Mouse (Mus musculus) heart, adult 2 months (tissue): Measurements from ENCODE around the gene Net1. TPM values are rescaled to one million over a fixed set of nuclear protein-coding genes. Genes with fewer than 3 reads are reported as not detected.
"Not testable (repeated sequence)": the region's sequence is repeated elsewhere in the genome, so short reads cannot be mapped to it uniquely, and the experiment has no call there.

Experiments used
- DNase-seq, 2 experiments: peaks; one replicate each; pipeline ENCODE4 v3.0.0; 2021
- H3K27ac ChIP-seq: fragments of 200-600 bp; 2 replicates; pipeline ENCODE4 v1.8.1; 2022
- H3K27me3 ChIP-seq: fragments of 200-500 bp; 2 replicates; pipeline ENCODE4 v1.6.1; 2012; ENCODE audit warnings: mild to moderate bottlenecking, low read length, inconsistent platforms, mixed read lengths; ENCODE audit not compliant: control insufficient read depth, insufficient read depth
- H3K36me3 ChIP-seq: fragments of 200-500 bp; 2 replicates; pipeline ENCODE4 v1.6.1; 2012; ENCODE audit warnings: low read length, inconsistent platforms; ENCODE audit not compliant: control insufficient read depth, insufficient read depth
- H3K4me1 ChIP-seq: fragments of 200-500 bp; 2 replicates; pipeline ENCODE4 v1.6.1; 2011; ENCODE audit warnings: low read length; ENCODE audit not compliant: control insufficient read depth, insufficient read depth
- H3K4me3 ChIP-seq: fragments of 200-600 bp; 2 replicates; pipeline ENCODE4 v1.8.1; 2022
- H3K79me2 ChIP-seq: fragments of 200-500 bp; replicated peaks from 2 replicates; pipeline ENCODE4 v1.6.1; 2012; ENCODE audit warnings: mild to moderate bottlenecking, inconsistent platforms, low read length, moderate library complexity, mixed read lengths; ENCODE audit not compliant: control insufficient read depth, insufficient read depth
- H3K9ac ChIP-seq: fragments of 200-500 bp; 2 replicates; pipeline ENCODE4 v1.6.1; 2012; ENCODE audit warnings: low read depth, mild to moderate bottlenecking, control low read depth, inconsistent platforms, low read length, mixed read lengths
- CTCF ChIP-seq: fragments of 200-600 bp; IDR thresholded peaks from 2 replicates; pipeline ENCODE4 v1.8.1; 2022; ENCODE audit warnings: antibody characterized with exemption, mild to moderate bottlenecking, moderate library complexity
- EP300 ChIP-seq: fragments of 200-500 bp; IDR thresholded peaks from 2 replicates; pipeline ENCODE4 v1.6.1; 2011; ENCODE audit warnings: low read depth, low read length, control low read depth; ENCODE audit not compliant: insufficient read depth
- POLR2A ChIP-seq: fragments of 200-500 bp; IDR thresholded peaks from 2 replicates; pipeline ENCODE4 v1.6.1; 2011; ENCODE audit warnings: mild to moderate bottlenecking, low read depth, low read length, control low read depth; ENCODE audit not compliant: insufficient read depth
- WGBS: fragments of 180-500 bp; shearing (Covaris S2); methylation state at CpG from one replicate; pipeline ENCODE4 v1.1.7; 2018; 5-methylcytosine and 5-hydroxymethylcytosine counted together
- intact Hi-C: fragments of 180-260 bp; cut with DNase I; formaldehyde crosslinking; loops from one replicate; pipeline ENCODE4 v1.15.1; 2025
- polyA plus RNA-seq: library from polyadenylated mRNA; depleted of rRNA; stranded (reverse); fragments of >200 nt; gene quantifications from 2 replicates; pipeline ENCODE4 v1.2.3, GENCODE M21; 2012
- total RNA-seq, 2 experiments: library from RNA; stranded (reverse); gene quantifications; 2 replicates each; pipeline ENCODE4 v1.2.3; 2021

Gene Net1
- total and polyA plus RNA-seq, 3 experiments = 6.4 to 18.8 (median 16.6) TPM

DNA sequence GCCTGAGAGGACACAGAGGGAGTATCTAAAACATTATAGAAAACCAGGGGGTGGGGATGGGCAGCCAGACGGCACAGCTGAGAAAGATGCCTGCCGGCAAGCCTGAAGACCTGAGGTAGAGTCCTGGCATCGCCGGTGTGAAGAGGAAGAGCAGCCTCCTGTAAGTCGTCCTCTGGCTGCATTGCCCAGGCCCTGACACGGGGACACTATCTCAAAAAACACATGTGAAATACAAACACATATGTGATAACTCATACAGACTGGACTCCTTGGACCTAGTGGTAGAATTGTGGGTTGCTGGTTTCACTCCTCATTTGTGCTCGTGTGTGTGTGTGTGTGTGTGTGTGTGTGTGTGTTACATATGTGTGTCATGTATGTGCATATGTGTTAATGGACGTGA, 56.8 kb downstream of the Net1 start:
- peaks cover 2% of the 10 kb centered on the region; the same call in 1 of the 2 replicates for H3K4me1 ChIP-seq
- WGBS = 81% methylated on average over 8 of the region's 8 CpGs
- no peak for TF ChIP-seq POLR2A
- TF ChIP-seq CTCF = no peak
- no peak for TF ChIP-seq EP300

DNA sequence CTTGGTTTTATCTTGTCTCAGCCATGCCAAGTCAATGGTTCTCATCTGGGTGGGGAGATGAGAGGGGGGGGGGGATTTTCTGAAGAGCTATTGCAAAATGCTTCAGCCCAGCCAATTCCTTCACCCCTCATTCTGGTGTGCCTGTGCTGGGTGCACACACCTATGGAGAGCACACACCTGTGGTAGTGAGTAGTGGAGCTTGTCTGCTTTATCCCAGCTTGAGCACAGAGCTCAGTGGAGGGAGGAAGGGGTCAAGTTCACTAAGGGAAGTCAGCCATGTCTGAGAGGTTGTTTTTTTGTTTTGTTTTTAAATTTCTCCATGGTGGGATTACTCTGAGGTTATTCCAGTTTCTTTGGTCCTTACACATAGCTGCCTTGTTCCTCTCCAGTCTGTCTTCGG, 61.8 kb downstream of the Net1 start:
- no peak overlapping the region for H3K27ac ChIP-seq
- H3K4me3 ChIP-seq = no peak overlapping the region
- peaks cover 2% of the 10 kb centered on the region; the same call in 1 of the 2 replicates for H3K4me1 ChIP-seq
- TF ChIP-seq CTCF (no peak), POLR2A (no peak), EP300 (no peak)
- 46% methylated on average over 1 of the region's 1 CpGs for WGBS
- no peaks in the 10 kb centered on the region for H3K79me2 ChIP-seq
- H3K36me3 ChIP-seq = no peaks in the 10 kb centered on the region
- intact Hi-C loops = no loop called here
- DNase-seq = no peak
- H3K27me3 ChIP-seq = no peaks in the 10 kb centered on the region
- no peak overlapping the region for H3K9ac ChIP-seq

More for the DNA sequence above, 56.8 kb downstream of the Net1 start:
- Histone ChIP-seq H3K9ac (no peak overlapping the region), H3K4me3 (no peak overlapping the region), H3K27ac (no peak overlapping the region), H3K27me3 (no peaks in the 10 kb centered on the region), H3K36me3 (no peaks in the 10 kb centered on the region), H3K79me2 (no peaks in the 10 kb centered on the region)
- DNase-seq = no peak
- intact Hi-C loops = no loop called here

DNA sequence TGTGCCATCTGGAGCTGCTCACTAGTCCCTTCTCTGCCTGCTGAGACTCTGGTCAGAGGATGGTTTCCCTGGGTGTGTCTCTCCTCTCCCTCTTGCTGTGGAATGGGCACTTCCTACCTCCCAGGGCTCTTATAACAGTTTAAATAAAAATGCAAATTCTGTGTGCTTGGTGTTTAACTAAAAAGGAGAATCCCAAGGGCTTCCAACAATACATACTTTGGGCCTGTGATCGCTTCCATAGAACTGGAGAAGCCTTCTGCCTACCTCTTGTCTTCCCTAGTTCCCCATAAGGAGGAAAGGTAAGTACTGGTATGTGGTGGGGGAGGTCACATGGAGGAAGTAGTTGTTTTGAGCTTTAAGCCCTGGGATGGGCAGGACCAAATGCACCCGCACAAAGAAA, 63.2 kb downstream of the Net1 start:
- TF ChIP-seq EP300 = no peak
- no peak for TF ChIP-seq POLR2A
- TF ChIP-seq CTCF = no peak
- intact Hi-C loops = no loop called here

DNA sequence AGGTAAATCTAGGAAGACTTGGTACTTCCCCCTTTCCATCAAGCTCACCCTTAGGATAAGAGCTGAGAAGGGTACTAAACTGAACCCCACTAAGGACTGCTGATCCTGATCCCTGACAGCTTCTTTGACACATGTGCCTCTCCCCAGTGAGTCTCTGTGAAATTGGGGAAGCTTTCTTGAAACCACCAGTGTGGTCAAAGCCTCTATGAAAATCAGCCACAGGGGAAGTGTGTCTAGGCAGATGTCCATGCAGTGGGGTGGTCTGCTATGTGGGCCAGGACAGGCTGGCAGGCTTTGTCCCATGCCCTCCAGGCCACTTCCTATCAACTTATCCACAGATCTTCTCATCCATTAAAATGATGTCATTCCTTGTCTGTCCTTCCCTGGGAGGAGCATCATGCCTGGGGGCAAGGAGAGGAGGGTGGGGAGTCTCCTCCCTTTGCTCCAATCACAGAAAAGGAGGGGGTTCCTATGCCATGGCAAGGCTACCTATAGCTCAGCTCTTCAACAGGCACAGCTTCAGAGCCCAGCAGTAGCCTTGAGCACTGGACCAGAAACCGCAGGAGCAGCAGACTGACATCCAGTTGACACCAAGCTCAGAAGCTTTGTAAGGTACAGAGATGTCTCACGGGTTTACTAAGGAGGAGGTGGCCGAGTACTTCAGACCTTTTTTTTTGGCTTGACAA, 64.2 kb downstream of the Net1 start, which contains the start of gene Calm5:
Gene Calm5 (plus strand): TSS at position 526 of the 686 bp plus-strand sequence.
- intact Hi-C loops, H3K9ac ChIP-seq, H3K4me1 ChIP-seq, H3K27ac ChIP-seq, H3K79me2 ChIP-seq, H3K27me3 ChIP-seq, H3K4me3 ChIP-seq, H3K36me3 ChIP-seq, DNase-seq: not testable (repeated sequence)
- WGBS = 75% methylated on average over 3 of the region's 3 CpGs

More for the DNA sequence above, 63.2 kb downstream of the Net1 start:
- no peak overlapping the region for H3K4me3 ChIP-seq
- no peaks in the 10 kb centered on the region for H3K27me3 ChIP-seq
- H3K27ac ChIP-seq = no peak overlapping the region
- H3K9ac ChIP-seq = no peak overlapping the region
- H3K79me2 ChIP-seq = no peaks in the 10 kb centered on the region
- H3K4me1 ChIP-seq = peaks cover 2% of the 10 kb centered on the region; the same call in 1 of the 2 replicates
- WGBS = 85% methylated on average over 2 of the region's 2 CpGs
- H3K36me3 ChIP-seq = no peaks in the 10 kb centered on the region
- no peak for DNase-seq

DNA sequence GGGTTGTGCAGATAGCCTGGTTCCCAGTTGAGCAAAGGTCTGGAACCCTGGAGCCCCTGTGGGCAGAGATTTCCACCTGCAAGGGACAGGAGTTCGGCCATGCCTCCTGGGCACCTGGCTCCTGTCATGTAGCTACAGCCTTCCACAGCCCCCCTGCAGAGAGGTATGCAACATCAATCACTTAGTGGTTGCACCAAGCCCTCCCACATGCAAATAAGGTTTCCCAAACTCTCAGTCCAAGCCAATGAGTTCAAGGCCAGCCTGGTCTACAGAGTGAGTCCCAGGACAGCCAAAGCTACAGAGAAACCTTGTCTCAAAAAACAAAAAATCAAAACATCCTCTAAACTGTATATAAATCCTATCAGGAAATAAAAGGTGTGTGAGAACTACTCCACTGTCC, 67.7 kb downstream of the Net1 start:
- intact Hi-C loops = no loop called here
- H3K4me3 ChIP-seq = no peak overlapping the region
- TF ChIP-seq EP300 = no peak
- no peak for TF ChIP-seq POLR2A
- no peak for TF ChIP-seq CTCF
- whole genome bisulfite sequencing = 88% methylated on average over 1 of the region's 1 CpGs
- no peaks in the 10 kb centered on the region for H3K27me3 ChIP-seq
- H3K36me3 ChIP-seq = no peaks in the 10 kb centered on the region
- no peak for DNase-seq
- no peaks in the 10 kb centered on the region for H3K79me2 ChIP-seq
- no peak overlapping the region for H3K27ac ChIP-seq
- H3K9ac ChIP-seq = no peak overlapping the region
- no peaks in the 10 kb centered on the region for H3K4me1 ChIP-seq

DNA sequence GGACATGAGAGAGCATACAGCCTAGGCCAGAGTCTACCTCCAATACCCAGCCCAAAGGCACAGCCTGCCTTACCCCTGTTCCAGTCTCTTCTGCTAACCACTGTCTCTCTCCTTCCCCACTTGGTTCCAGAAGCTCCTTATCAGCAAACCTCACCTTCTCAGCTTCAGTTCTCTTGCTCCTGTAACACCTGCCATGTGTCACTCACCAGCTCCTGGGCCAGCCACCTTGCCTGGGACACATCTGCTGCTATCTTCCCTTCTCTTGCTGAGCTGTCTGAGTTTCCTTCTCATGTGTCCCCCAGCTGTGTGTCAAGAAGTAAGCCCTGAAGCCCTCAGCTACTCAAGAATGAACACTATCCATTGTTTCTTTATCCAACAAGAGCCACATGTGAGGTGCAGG, 77.4 kb downstream of the Net1 start:
- H3K36me3 ChIP-seq, H3K79me2 ChIP-seq, H3K4me1 ChIP-seq, DNase-seq, H3K4me3 ChIP-seq, intact Hi-C loops, H3K27ac ChIP-seq, H3K27me3 ChIP-seq, H3K9ac ChIP-seq: not testable (repeated sequence)

DNA sequence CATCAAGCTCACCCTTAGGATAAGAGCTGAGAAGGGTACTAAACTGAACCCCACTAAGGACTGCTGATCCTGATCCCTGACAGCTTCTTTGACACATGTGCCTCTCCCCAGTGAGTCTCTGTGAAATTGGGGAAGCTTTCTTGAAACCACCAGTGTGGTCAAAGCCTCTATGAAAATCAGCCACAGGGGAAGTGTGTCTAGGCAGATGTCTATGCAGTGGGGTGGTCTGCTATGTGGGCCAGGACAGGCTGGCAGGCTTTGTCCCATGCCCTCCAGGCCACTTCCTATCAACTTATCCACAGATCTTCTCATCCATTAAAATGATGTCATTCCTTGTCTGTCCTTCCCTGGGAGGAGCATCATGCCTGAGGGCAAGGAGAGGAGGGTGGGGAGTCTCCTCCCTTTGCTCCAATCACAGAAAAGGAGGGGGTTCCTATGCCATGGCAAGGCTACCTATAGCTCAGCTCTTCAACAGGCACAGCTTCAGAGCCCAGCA, 80.7 kb downstream of the Net1 start, which contains the start of gene Calm4:
Gene Calm4 (plus strand): TSS at position 446 of the 496 bp plus-strand sequence.
- intact Hi-C loops, H3K79me2 ChIP-seq, H3K4me3 ChIP-seq: not testable (repeated sequence)

DNA sequence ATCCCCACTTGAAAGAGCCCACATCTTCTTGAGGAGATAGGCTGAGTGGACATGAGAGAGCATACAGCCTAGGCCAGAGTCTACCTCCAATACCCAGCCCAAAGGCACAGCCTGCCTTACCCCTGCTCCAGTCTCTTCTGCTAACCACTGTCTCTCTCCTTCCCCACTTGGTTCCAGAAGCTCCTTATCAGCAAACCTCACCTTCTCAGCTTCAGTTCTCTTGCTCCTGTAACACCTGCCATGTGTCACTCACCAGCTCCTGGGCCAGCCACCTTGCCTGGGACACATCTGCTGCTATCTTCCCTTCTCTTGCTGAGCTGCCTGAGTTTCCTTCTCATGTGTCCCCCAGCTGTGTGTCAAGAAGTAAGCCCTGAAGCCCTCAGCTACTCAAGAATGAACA, 84.4 kb downstream of the Net1 start:
- H3K9ac ChIP-seq, H3K27ac ChIP-seq, H3K4me1 ChIP-seq, H3K79me2 ChIP-seq, DNase-seq, H3K4me3 ChIP-seq, intact Hi-C loops, H3K36me3 ChIP-seq, H3K27me3 ChIP-seq: not testable (repeated sequence)

More for the DNA sequence above, 80.7 kb downstream of the Net1 start, which contains the start of gene Calm4:
- not testable (repeated sequence) for H3K27ac ChIP-seq, DNase-seq, H3K36me3 ChIP-seq, H3K9ac ChIP-seq, H3K27me3 ChIP-seq, H3K4me1 ChIP-seq
